Mouse (Mus musculus) thymus, postnatal 4 days (tissue): ENCODE results near the gene Bbx.

Source experiments
- DNase-seq: peaks from one replicate; pipeline ENCODE4 v3.0.0; 2021

Bbx gene

GRCm38 (mm10) chr16:50224946-50225345, 207.2 kb downstream of the Bbx start:
- no peak for DNase-seq

DNA sequence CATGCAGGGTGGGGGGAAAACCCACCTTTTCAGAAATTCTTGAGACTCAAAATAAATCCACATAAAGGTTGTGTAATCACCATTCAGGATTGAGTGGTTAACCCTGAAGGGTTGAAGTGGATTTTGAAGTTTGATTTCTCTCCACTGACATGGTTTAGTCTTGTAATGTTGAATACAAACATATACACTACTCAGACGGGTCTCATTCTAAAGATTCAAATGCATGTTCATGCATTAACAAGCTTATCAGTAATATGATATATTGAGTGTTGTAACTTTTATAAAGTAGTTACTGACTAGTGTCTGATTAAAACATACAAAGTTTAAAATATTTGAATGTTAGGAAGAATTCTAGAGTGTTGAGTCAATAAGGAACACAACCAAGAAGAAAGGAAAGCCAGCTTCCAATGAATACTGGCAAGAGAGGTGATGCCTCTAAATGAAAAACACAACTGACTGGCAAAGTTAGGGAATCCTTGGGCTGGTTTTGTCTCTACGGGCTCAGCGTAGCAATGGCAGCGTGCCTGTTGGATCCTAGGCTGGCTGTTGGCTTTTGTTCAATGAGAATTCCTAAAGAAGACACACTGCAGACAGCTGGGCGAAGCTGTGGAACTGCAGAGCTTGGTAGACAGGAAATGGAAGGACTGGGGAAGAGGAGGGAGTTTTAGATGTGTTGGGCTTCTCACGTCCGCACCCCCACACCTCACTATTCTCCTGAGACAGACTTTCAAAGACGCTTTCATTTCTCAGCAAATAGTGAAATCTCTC, 211.3 kb downstream of the Bbx start:
- DNase-seq, result no peak

DNA sequence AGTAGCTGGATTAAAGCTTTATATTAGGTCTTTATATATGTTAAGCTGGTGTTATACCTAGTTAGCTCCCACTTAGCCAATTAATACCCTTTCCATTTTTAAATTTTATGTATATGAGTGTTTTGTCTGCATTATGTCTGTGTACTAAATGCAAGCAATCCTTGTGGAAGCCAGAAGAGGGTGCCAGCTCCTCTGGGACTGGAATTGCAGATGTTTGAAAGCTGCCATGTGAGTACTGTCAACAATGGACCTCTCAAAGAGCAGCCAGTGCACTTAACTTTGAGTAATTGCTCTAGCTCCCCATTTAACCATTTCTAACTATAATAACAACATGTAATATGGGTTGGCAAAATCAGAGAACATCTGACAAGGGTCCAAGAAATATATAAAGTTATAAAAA, 215.1 kb downstream of the Bbx start:
- DNase-seq, result no peak

DNA sequence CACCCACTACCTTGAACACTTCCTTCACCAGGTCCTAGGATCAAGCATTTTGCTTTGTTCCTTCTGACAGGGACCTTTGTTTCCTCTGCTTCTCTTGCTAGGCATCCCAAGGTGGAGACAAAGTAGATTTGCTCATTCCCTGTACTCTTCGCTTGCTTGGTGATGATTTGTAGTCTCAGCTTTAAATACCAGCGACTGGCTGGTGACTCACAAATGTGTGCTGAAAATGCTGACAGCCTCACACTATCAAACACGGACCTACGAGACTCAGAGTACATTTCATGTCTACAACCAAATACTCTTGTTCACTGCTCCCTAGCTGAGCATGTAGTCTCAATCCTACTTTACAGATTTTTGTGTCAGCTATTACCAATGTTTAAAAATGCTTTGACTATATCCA, 220.5 kb downstream of the Bbx start:
- DNase-seq, result no peak

GRCm38 (mm10) chr16:50211231-50211630, 221.0 kb downstream of the Bbx start:
- DNase-seq, result no peak

DNA sequence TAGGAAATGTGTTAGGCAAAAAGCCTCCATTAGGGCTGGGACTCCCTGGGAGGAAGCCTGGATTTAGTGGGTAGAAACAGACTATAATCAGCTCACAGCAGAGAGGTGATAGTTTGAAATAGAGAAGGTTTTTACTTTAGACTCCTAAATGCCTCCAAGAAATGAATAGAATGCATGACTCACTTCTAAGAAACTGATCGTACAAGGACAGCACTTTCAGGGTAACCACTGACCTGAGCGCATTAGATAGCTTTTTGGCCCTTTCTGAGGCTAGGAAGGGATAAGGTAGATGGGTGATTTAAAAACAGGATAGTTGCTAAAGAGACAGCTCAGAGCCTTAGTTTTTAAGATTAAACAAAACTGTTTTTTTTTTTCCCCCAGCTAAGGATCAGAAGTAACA, 221.4 kb downstream of the Bbx start:
- DNase-seq, result no peak

GRCm38 (mm10) chr16:50204944-50205343, 227.2 kb downstream of the Bbx start:
- no peak for DNase-seq

DNA sequence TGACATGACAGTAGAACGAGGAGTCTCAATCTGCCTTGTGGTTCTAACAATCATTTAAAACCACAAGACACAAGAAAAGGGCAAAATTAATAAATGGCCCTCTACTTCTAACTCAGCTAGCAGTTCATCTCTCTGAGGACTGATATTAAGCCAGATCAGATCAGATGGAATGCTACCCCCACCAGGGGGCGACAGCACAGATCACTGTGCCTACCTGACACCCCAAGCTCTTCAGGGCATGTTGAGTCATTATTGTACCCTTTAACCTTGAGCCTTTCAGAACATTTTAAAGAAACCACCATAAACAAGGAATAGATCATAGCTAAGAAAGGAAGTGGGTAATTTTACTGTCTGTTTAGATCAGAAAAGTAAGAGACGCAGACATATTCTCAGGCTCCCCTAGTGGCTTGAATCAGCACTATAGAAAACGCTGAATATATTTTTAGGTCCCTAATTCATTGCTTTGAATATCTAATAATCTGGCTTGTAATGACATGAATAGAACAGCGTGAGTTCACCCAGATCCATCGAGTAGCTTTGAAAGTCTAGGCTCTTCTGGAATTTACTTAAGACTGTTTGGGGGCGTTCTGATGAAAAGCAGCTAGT, 230.5 kb downstream of the Bbx start:
- DNase-seq, result peak; percentile 84

DNA sequence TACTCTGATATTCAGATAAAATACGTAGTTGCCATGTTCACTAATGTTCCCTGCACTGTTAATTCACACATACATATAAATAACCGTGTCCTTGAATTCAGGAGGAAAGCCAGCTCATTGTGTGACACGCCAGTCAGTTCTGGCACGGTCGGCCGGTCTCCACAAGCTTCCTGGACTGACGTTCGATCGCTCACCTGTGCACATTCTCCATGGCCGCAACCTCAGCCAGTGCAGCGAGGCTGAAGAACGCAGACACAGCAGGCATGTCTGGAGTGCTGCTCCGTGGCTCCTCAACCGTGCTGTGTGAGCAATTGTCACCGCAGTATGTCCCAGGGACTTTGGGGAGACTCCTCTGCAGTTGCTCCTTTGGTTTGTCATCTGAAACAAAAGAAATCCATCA, 232.0 kb downstream of the Bbx start:
- DNase-seq, result no peak

- DNase-seq, result no peak
Observed at GRCm38 (mm10) chr16:50196118-50196517, 236.1 kb downstream of the Bbx start.

DNA sequence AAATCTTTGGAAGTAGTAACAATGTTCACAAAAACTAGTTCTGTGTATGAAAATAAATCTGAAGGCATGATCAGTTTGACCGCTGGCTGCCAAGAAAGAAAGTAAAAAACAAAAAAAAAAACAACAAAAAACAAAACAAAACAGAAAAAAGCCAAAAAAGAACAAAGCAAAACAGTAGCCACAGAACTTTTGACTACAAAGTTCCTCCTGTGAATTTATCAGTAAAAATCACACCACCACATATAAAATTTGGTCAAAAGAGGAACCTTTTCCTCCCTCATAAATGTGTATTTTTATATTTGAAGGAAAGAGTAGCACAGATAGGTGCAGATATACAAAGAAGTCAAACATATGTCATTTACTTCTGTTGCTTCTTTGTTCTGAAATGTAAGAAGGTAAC, 239.6 kb downstream of the Bbx start:
- no peak for DNase-seq

GRCm38 (mm10) chr16:50189108-50189507, 243.1 kb downstream of the Bbx start:
- DNase-seq, result no peak

DNA sequence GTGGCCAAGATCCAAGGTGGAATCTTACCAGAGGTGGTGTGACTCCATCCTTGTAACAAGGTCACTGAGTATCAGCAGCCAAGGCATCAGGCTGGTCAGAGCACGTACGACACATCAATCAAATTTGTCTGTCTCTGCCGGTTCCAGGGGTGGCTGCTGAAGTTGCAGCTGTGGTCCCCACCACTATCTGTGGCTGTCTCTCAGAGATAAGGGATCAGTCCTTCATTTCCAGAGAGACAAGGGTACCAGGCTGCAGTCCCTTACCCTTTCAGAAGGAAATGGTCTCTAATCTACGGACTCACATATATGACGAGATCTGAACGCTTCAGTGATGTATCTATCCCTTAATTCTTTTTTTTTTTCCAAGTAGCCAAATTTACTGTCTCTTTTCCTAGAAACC, 245.6 kb downstream of the Bbx start:
- DNase-seq, result no peak

- no peak for DNase-seq
Observed at GRCm38 (mm10) chr16:50185041-50185440, 247.1 kb downstream of the Bbx start.

DNA sequence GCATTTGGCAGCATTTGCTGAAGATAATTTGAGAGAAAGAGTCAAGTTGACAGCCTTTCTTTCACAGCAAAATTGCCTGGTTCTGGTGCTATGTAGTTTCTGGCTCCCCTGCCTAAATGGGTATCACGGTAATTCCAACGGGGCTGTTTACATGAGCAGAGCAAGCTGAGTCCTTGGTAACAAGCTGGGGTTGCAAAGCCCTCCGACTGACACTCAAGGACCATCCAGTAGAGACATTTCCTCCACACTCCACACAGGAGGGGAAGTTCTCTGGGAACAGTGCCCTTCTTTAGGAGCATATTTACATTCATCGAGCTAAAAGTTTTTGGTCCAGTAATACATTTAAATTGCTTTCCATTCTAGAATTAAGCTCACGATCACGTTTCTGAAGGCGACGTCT, 249.2 kb downstream of the Bbx start:
- DNase-seq, result no peak

GRCm38 (mm10) chr16:50182561-50182960, 249.6 kb downstream of the Bbx start:
- DNase-seq, result no peak

DNA sequence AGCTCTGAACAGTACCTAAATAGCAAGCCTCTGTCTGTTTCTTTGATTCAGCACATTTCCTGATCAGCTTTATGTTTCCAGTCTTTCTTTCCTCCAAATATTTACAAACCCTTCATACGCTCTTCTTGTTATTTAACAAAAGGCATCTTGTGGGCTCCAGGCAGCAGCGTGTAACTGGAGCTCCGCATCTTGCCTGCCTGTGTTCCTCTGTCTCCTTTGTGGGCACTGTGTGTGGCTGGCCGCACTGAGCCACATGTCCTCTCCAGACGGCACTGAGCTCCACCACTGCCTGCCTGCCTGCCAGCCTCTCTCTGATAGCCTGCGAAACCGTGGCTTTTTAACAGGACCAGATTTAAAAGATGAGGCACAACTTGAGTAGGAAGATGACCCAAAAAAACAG, 259.4 kb downstream of the Bbx start:
- DNase-seq, result no peak

DNA sequence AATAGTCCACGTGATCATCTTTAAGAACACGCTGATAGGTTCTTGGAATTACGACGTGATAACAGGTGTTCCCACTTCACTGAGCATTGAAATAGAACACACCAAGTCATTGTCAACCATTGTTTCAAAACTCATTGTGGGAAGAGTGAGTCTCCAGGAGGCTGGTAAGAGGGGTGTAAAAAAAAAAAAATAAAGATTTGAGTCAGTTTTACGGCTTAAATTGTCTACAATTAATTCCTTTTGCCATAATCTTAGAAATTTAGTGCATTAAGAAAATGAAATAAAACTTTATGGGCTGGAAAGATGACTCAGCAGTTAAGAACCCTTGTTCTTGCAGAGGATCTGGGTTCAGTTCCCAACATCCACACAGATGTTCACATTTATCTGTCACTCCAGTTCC, 261.4 kb downstream of the Bbx start:
- no peak for DNase-seq

- no peak for DNase-seq
Observed at GRCm38 (mm10) chr16:50167983-50168299, 264.2 kb downstream of the Bbx start.

- DNase-seq, result no peak
Observed at GRCm38 (mm10) chr16:50167231-50167982, 264.8 kb downstream of the Bbx start.

DNA sequence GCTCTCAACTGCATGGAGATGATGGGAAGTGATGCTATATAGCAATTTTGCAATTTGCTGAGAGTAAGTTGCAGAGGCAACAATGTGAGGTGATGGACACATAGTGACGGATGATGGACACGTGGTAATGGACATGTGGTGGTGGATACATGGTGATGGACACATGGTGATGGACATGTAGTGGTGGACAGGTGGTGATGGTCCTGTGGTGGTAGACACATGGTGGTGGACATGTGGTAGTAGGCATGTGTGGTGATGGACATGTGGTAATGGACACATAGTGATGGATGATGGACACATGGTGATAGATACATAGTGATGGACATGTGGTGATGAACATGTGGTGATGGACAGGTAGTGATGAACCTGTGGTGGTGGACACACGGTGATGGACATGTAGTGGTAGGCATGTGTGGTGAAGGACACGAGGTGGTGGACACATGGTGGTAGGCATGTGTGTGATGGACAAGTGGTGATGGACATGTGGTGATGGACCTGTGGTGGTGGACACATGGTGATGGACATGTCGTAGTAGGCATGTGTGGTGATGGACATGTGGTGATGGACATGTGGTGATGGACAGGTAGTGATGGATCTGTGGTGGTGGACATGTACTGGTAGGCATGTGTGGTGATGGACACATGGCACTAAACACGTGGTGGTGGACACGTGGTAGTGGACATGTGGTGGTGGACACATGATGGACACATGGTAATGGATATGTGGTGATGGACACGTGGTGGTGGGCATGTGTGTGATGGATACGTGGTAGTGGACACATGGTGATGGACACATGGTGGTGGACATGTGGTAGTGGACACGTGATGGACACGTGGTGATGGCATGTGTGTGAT, 271.5 kb downstream of the Bbx start:
- DNase-seq, result no peak

DNA sequence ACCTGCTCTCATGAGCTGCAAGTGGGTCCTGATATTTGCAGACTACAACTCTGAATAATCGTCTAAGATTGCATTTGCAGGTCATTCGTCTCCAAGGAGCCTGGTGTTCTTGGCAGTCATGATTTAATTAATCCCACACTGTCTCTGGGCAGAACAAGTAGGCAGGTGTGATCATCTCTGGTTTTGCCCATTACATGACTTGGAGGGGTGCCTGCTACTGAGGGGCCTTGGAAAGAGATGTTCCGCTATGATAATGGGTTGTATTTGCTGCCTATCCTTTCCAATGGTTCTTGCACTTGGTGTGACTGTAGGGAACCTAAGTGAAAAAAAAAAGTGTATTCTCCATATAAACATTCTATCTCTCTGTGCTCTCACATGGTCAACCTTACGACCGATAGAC, 273.6 kb downstream of the Bbx start:
- no peak for DNase-seq

DNA sequence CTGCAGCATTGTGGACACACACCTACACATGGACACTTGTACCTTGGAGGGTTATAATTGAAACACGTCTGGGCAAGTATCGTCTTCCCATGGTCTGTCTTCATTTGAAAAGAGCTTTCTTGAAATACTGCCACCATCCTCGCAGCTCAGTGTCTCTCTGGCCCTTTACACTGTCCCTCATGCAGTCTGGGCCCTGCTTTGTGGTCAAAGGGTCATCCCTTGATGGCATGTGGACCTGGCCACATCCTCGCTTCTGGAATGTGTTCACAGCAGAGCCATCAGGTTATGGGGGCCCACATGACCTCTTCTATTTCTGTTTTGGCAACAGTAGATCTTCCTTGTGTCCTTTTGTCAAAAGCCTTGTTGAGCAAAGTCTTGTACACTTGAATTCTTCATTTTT, 282.6 kb downstream of the Bbx start:
- no peak for DNase-seq
